Mouse (Mus musculus) lung, adult 2 months (tissue): ENCODE results near the gene Usp22. TPM values are rescaled to one million over a fixed set of nuclear protein-coding genes. Genes with fewer than 3 reads are reported as not detected.

Experiments used
- DNase-seq: peaks from one replicate; pipeline ENCODE4 v3.0.0; 2022
- H3K4me1 ChIP-seq: fragments of 200-500 bp; 2 replicates; pipeline ENCODE4 v1.6.1; 2011; ENCODE audit warnings: low read length; ENCODE audit not compliant: control insufficient read depth, insufficient read depth
- H3K4me3 ChIP-seq: fragments of 200-500 bp; replicated peaks from 2 replicates; pipeline ENCODE3; 2011; ENCODE audit warnings: low read depth, mild to moderate bottlenecking, control low read depth, low read length; ENCODE audit errors: extremely low read depth
- CTCF ChIP-seq: fragments of 200-500 bp; IDR thresholded peaks from 2 replicates; pipeline ENCODE4 v1.5.1; 2011; ENCODE audit warnings: mild to moderate bottlenecking, low read length, control low read depth; ENCODE audit not compliant: insufficient read depth
- POLR2A ChIP-seq: fragments of 200-500 bp; IDR thresholded peaks from 2 replicates; pipeline ENCODE4 v1.6.1; 2011; ENCODE audit warnings: low read depth, mild to moderate bottlenecking, control low read depth, low read length, borderline replicate concordance; ENCODE audit errors: extremely low read depth
- WGBS: fragments of 180-500 bp; shearing (Covaris S2); methylation state at CpG from one replicate; pipeline ENCODE4 v1.1.7; 2018; 5-methylcytosine and 5-hydroxymethylcytosine counted together
- polyA plus RNA-seq: library from polyadenylated mRNA; depleted of rRNA; stranded (reverse); fragments of >200 nt; gene quantifications from 2 replicates; pipeline ENCODE4 v1.2.3, GENCODE M21; 2012

Gene Usp22
- polyA plus RNA-seq, 1 experiment, result 43.6 TPM

- 82% methylated on average over 3 of the region's 3 CpGs for WGBS
These were observed 11.5 kb downstream of the Usp22 start for GRCm38 (mm10) chr11:61163341-61163740.

GRCm38 (mm10) chr11:61162776-61163175, 12.1 kb downstream of the Usp22 start:
- 96% methylated on average over 14 of the region's 14 CpGs for WGBS
- DNase-seq, result no peak
- Histone ChIP-seq H3K4me3 (no peak overlapping the region), H3K4me1 (peaks cover 4% of the 10 kb centered on the region)
- TF ChIP-seq CTCF (no peak), POLR2A (no peak)

More at GRCm38 (mm10) chr11:61163341-61163740, 11.5 kb downstream of the Usp22 start:
- Histone ChIP-seq H3K4me3 (no peak overlapping the region), H3K4me1 (peaks cover 4% of the 10 kb centered on the region)
- TF ChIP-seq POLR2A, result no peak
- TF ChIP-seq CTCF, result no peak
- DNase-seq, result no peak

GRCm38 (mm10) chr11:61161121-61161520, 13.7 kb downstream of the Usp22 start:
- WGBS, result 92% methylated on average over 13 of the region's 13 CpGs
- TF ChIP-seq CTCF, result no peak
- no peak for TF ChIP-seq POLR2A
- no peak for DNase-seq
- Histone ChIP-seq H3K4me3 (no peak overlapping the region), H3K4me1 (peaks cover 4% of the 10 kb centered on the region)

DNA sequence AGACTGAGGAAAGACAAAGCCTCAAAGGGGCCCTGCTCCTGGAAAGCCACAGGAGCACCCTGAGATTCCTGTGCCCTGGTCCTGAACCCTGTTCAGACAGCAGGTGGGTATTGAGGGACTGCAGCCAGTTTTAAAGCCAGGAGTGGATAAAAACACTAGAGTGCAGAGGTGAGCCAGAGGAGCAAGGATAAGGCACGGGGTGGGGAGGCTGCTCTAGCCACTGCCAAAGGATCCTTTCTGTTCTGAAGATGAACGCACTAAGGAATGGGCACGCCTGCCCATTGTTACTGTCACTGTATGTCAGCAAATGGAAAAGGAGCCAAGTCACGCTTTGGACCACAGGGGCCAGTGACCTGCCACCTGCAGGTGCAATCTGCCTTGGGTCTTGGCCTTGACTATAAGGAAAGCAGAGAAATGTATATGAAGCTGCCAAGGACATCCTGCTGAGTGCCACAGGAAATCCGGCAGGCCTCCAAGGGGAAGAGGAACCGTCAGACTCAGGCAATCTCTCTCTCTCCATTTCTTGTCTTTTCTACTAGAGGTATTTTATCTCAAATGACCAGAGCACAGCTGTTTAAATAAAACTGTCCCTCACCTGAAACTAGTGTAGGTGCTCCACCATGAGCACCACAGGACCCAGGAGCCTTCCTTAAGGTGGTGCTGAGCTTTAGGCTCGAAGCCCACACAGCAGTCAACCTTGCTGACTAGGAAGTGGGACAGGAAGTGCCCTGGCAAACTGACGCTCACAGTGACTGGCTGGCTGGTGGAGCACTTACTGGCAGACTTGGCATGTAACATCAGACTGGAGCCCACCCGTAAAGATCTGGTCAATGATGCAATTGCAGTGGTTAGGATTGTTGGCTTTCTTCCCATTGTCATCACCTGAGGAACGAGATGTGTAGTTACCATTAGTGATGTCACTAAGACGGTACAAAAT, 14.8 kb downstream of the Usp22 start:
- H3K4me3 ChIP-seq, result no peak overlapping the region
- no peak for TF ChIP-seq CTCF
- TF ChIP-seq POLR2A, result no peak
- peaks cover 4% of the 10 kb centered on the region for H3K4me1 ChIP-seq
- no peak for DNase-seq
- 36% methylated on average over 11 of the region's 11 CpGs for WGBS

DNA sequence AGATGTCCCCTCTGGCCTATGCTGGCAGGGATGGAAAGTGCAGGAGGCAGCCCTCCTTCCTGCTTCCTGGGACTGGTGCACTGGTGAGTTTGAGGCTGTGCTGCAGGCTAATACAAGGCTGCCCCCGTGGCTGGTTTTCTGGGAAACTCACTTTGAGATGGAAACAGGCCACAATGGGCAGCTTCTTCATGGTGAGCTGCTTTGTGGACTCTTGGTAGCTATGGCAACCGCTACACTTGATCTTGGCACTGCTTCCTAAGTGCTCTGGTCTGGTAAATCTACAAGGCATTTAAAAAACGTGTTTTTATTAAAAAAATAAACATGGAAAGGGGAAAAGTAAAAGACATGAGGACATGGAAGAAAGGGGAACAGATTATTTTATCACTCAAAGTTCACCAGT, 16.7 kb downstream of the Usp22 start:
- peaks cover 4% of the 10 kb centered on the region for H3K4me1 ChIP-seq
- 58% methylated on average over 3 of the region's 3 CpGs for WGBS
- no peak overlapping the region for H3K4me3 ChIP-seq
- no peak for DNase-seq
- TF ChIP-seq POLR2A, result no peak
- no peak for TF ChIP-seq CTCF

- no peak for DNase-seq
- peak; percentile 53 for TF ChIP-seq CTCF
- no peak for TF ChIP-seq POLR2A
- peaks cover 4% of the 10 kb centered on the region for H3K4me1 ChIP-seq
- no peak overlapping the region for H3K4me3 ChIP-seq
- WGBS, result 81% methylated on average over 2 of the region's 2 CpGs
These were observed 19.1 kb downstream of the Usp22 start for GRCm38 (mm10) chr11:61155727-61156126.

GRCm38 (mm10) chr11:61150233-61151001, 24.4 kb downstream of the Usp22 start:
- TF ChIP-seq POLR2A, result no peak
- TF ChIP-seq CTCF, result no peak
- WGBS, result 75% methylated on average over 6 of the region's 6 CpGs

DNA sequence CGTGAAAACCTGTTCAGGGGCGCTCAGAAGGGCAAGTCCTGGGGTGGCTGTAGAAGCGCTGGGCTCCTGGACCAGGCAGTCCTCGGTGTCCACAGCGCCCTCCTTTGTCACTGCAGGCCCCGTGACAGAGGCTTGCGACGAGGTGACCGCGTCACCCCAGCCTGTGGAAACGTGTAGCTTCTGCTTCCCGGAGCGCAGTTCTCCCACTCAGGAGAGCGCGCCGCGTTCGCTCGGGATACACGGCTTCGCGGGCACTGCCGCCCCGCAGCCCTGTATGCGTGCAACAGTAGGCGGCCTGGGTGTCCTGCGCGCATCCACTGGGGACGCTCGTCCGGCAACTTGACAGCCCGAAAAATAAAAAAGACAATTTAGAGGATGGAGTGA, 27.6 kb downstream of the Usp22 start:
- Histone ChIP-seq H3K4me1 (0 out of 2 replicates have a peak, but pooled peaks cover 3% of the 10 kb centered on the region), H3K4me3 (no peak overlapping the region)
- no peak for TF ChIP-seq CTCF
- no peak for TF ChIP-seq POLR2A
- no peak for DNase-seq
- WGBS, result 24% methylated on average over 32 of the region's 32 CpGs

More at GRCm38 (mm10) chr11:61150233-61151001, 24.4 kb downstream of the Usp22 start:
- H3K4me3 ChIP-seq, result no peak overlapping the region
- DNase-seq, result no peak
- no peaks in the 10 kb centered on the region for H3K4me1 ChIP-seq

DNA sequence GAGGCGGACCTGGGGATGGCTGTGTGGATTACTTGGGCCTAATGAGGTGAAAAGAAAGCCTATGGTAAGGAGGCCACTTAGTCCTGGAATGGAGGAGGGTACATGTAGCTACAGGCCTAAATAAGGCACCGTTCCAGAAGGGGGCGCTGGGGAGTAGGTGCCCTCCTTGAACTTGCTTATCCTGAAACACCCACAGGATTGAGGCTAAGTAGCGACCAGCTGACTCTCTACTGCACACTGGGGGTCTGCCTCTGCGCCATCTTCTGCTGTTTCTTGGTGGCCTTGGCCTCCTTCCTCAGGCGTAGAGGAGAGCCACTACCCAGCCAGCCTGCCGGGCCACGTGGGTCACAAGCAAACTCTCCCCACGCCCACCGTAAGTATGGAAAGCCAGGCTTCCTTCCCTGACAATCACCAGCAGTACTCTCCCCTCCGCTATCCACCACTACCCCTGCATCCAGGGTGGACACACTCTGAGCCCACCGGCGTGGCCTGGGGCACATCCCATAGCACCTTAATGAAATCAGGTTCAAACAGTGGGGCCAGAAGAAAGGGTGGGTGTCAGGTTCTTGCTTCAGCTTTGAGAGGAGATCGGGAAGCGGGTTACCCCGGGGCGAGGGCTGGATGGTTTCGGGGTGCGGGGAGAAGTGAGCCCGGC, 28.1 kb downstream of the Usp22 start:
- 0 out of 2 replicates have a peak, but pooled peaks cover 3% of the 10 kb centered on the region for H3K4me1 ChIP-seq
- WGBS, result 25% methylated on average over 20 of the region's 20 CpGs
- peak; percentile 30 for DNase-seq
- TF ChIP-seq CTCF (peak; percentile 56), POLR2A (no peak)
- H3K4me3 ChIP-seq, result no peak overlapping the region
